Mouse (Mus musculus) liver, embryonic 14.5 days (tissue): ENCODE data around the gene Gm45062.

Experiments used
- CTCF ChIP-seq: IDR thresholded peaks from 2 replicates; pipeline ENCODE4 v1.5.1; 2016; ENCODE audit warnings: antibody characterized with exemption, low read depth, control low read depth
- EP300 ChIP-seq: IDR thresholded peaks from 2 replicates; pipeline ENCODE4 v1.6.1; 2016; ENCODE audit warnings: antibody characterized with exemption, low read depth

DNA sequence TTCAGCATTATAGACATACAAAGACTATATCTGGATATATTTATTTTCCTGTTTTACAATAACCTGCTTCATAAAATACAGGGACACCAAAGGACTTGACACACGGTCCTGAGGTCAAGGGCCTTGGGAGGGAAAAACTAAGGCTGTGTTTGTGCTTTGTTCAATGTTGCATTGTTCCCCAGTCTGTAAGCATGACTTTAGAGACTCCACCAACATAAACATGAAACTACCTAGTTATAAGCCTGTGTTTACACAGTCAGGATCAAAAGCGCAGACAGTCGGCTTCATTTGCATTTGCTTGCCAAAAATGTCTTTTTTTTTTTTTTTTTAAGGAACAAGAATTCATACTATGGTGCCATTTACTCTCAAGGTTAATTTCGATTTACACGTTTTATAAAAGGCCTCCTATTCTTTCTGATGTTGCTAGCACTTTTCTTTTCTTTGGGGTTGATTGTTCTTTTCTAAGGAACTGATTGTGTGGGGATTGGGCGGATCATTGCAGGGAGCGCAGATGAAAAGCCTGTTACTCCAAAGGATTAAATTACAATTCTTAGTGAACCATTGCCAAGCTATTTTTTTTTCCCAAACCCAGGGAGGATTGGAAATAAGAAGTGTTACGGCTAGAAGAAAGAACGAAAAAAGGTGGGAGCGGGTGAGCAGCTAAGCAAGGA lies 208.6 kb downstream of the Gm45062 start:
- TF ChIP-seq CTCF (no peak), EP300 (no peak)
